Mouse (Mus musculus) telencephalon, adult 2 months (tissue): ENCODE measurements around the gene Rab11fip2.

Source experiments
- DNase-seq: peaks from one replicate; pipeline ENCODE4 v3.0.0-alpha.2; 2011; ENCODE audit warnings: low read depth, low spot score

Gene Rab11fip2

GRCm38 (mm10) chr19:59943322-59943871 lies at the start of gene Rab11fip2:
TSS of gene Rab11fip2 (minus strand) at chr19:59943654.
- peak; percentile 64 for DNase-seq

- no peak for DNase-seq
Observed at GRCm38 (mm10) chr19:59981588-59981987, 38.1 kb upstream of the Rab11fip2 start.

- no peak for DNase-seq
Observed at GRCm38 (mm10) chr19:59954936-59955335, 11.5 kb upstream of the Rab11fip2 start.

- DNase-seq: no peak
Observed at GRCm38 (mm10) chr19:59949731-59950130, 6.3 kb upstream of the Rab11fip2 start.

GRCm38 (mm10) chr19:59942716-59943321 lies 635 bp downstream of the Rab11fip2 start:
- peak; percentile 16 for DNase-seq

- no peak for DNase-seq
Observed at GRCm38 (mm10) chr19:59939711-59940110, 3.7 kb downstream of the Rab11fip2 start.

GRCm38 (mm10) chr19:59932085-59932484 lies 11.4 kb downstream of the Rab11fip2 start:
- DNase-seq: no peak

- no peak for DNase-seq
Observed at GRCm38 (mm10) chr19:59928672-59929071, 14.8 kb downstream of the Rab11fip2 start.

GRCm38 (mm10) chr19:59926125-59926524 lies 17.3 kb downstream of the Rab11fip2 start:
- no peak for DNase-seq

- no peak for DNase-seq
Observed at GRCm38 (mm10) chr19:59920846-59921245, 22.6 kb downstream of the Rab11fip2 start.

- DNase-seq: no peak
Observed at GRCm38 (mm10) chr19:59917901-59918613, 25.4 kb downstream of the Rab11fip2 start.

- no peak for DNase-seq
Observed at GRCm38 (mm10) chr19:59911554-59911953, 31.9 kb downstream of the Rab11fip2 start.

- DNase-seq: peak; percentile 8
Observed at GRCm38 (mm10) chr19:59905296-59906081, 38.0 kb downstream of the Rab11fip2 start.

- no peak for DNase-seq
Observed at GRCm38 (mm10) chr19:59899965-59900364, 43.5 kb downstream of the Rab11fip2 start.

- DNase-seq: no peak
Observed at GRCm38 (mm10) chr19:59898301-59898700, 45.2 kb downstream of the Rab11fip2 start.

GRCm38 (mm10) chr19:59889383-59889782 lies 54.1 kb downstream of the Rab11fip2 start:
- DNase-seq: no peak

GRCm38 (mm10) chr19:59888846-59889245 lies 54.6 kb downstream of the Rab11fip2 start:
- DNase-seq: no peak

GRCm38 (mm10) chr19:59887866-59888265 lies 55.6 kb downstream of the Rab11fip2 start:
- DNase-seq: no peak

- DNase-seq: peak; percentile 64
Observed at GRCm38 (mm10) chr19:59885301-59885700, 58.2 kb downstream of the Rab11fip2 start.

GRCm38 (mm10) chr19:59877238-59877637 lies 66.2 kb downstream of the Rab11fip2 start:
- no peak for DNase-seq

GRCm38 (mm10) chr19:59866666-59867065 lies 76.8 kb downstream of the Rab11fip2 start:
- no peak for DNase-seq

- DNase-seq: no peak
Observed at GRCm38 (mm10) chr19:59862423-59862822, 81.0 kb downstream of the Rab11fip2 start.
